Mouse (Mus musculus) embryonic fibroblast, embryonic 13.5 days (primary cell): ENCODE measurements around the gene Prmt1.

ENCODE experiments used
- CTCF ChIP-seq: IDR thresholded peaks from 2 replicates; pipeline ENCODE4 v1.5.1; 2011; ENCODE audit warnings: mild to moderate bottlenecking, control low read depth, low read length, moderate library complexity, borderline replicate concordance; ENCODE audit not compliant: insufficient read depth
- POLR2A ChIP-seq: IDR thresholded peaks from 2 replicates; pipeline ENCODE4 v1.6.1; 2011; ENCODE audit warnings: low read depth, mild to moderate bottlenecking, control low read depth, low read length, moderate library complexity

DNA sequence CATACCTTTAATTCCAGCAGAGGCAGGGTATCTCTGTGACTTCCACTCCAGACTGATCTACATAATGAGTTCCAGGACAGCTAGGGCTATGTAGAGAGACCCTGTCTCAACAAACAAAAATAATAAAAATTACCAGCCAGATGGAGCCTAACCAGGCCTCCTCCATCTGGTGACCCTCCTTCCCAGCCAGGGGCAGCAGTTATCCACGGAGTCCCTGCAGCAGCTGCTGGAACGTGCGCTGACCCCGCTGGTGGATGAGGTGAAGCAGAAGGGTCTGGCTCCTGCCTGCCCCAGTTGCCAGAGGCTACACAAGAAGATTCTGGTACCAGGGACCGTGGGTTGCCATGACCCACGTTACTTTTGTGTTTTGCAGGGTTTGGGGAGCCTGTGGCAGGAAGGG, 30.1 kb downstream of the Prmt1 start:
- TF ChIP-seq CTCF (no peak), POLR2A (no peak)
